Mouse (Mus musculus): ENCODE measurements around the gene Nbea. TPM values are rescaled to one million over a fixed set of nuclear protein-coding genes. Genes with fewer than 3 reads are reported as not detected.
A peak's percentile ranks its signal among the peaks of the same experiment; 100 is the strongest.

The Nbea gene
- polyA plus RNA-seq, 1 experiment from 2014 or later: 25.7 TPM

DNA sequence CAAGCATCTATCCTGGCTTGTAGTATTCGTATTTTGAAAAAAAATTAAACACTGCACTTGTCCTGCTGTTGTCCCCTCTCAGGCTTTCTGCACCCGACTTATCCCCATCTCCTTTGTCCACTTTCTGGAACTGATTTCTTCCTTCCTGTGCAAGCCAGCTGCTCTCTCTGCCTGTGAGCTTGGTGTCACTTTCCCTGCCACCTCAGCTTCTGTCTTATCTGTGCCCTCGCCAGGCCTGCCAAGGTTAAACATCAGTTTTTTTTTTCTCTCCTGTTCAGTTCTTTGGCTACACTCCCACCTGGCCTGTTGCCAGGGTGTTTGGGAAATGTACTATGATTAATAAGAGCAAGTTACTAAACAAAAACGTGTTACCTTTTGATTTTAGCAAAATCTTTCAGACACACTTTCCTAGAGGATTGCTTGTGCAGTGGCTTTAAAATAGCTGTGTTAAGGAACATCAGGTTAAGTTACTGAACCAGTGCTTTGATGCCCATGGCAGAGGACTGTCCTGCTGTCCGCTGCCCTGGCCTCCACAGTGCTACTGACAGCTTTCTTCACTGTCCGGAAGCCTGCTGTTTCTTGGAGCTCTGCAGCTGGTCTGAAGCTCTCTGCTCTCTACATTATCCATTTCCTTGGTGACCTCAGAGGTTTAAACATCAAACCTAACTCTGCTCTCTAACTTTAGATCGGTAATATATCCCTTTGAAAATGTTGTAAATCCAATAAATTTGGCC, 389.5 kb downstream of the Nbea start:
- DNase-seq (ENCODE audit: low spot score, missing footprints) (peak; percentile 85), ATAC-seq (ENCODE audit: low FRiP score) (no peak)
- Histone ChIP-seq H3K4me2 (no peak overlapping the region), H3K36me3 (ENCODE audit: control insufficient read depth, insufficient read depth, low read length) (no peaks in the 10 kb centered on the region), H3K9ac (ENCODE audit: low read length) (no peak overlapping the region), H3K4me1 (ENCODE audit: control insufficient read depth, insufficient read depth, low read length) (peaks cover 10% of the 10 kb centered on the region), H3K9me3 (ENCODE audit: control insufficient read depth, low read length) (no peaks in the 10 kb centered on the region), H3K27me3 (ENCODE audit: control insufficient read depth, insufficient read depth, low read length) (0 out of 2 replicates have a peak, but pooled peaks cover 2% of the 10 kb centered on the region), H3K4me3 (ENCODE audit: low read depth, low read length) (no peak overlapping the region), H3K27ac (ENCODE audit: low read depth, low read length) (no peak overlapping the region)
- 67% methylated on average over 7 of the region's 7 CpGs for WGBS

DNA sequence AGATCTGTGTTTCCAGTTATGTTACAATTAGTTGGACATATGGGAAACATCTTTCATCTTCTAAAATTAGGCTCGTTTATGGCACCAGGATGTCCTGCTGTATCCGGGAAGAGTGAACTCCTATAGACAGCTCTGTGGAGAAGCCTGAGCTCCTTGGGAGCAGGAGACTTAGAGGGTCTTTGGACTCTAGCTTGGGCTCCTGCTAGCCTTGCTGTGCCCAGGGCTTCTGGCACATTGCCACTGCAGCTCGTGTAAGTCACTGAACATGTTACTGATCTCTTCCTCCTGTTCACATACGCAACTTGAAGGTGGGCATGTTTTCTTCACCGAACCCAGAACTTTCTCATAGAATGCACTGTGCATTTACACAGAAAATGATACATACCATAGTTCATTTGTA, 391.2 kb downstream of the Nbea start:
- Histone ChIP-seq H3K9ac (ENCODE audit: low read length) (no peak overlapping the region), H3K4me2 (no peak overlapping the region), H3K9me3 (ENCODE audit: control insufficient read depth, low read length) (no peaks in the 10 kb centered on the region), H3K27me3 (ENCODE audit: control insufficient read depth, insufficient read depth, low read length) (0 out of 2 replicates have a peak, but pooled peaks cover 2% of the 10 kb centered on the region), H3K4me3 (ENCODE audit: low read depth, low read length) (no peak overlapping the region), H3K36me3 (ENCODE audit: control insufficient read depth, insufficient read depth, low read length) (no peaks in the 10 kb centered on the region), H3K27ac (ENCODE audit: low read depth, low read length) (no peak overlapping the region), H3K4me1 (ENCODE audit: control insufficient read depth, insufficient read depth, low read length) (peaks cover 18% of the 10 kb centered on the region)
- no peak for ATAC-seq (ENCODE audit: low FRiP score)
- DNase-seq (ENCODE audit: low spot score, missing footprints): no peak
- WGBS: 81% methylated on average over 5 of the region's 5 CpGs

DNA sequence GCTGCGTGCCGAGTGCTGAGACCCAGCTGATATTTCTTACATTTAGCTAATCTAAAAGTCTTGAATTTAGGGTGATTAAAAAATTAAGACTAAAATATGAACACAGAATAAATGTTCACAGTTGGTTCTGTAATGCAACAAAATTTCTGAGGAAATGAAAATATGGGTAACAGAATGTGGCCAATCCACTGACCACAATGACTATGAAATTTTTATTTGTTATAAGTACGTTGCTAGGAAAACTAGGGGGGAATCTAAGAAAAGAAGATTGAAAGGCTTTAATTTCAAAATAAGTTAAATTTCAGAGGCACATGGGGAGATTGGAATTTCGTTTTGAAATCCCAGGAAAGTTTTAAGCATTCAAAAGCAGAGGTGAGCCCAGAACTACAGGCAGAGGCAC, 392.9 kb downstream of the Nbea start:
- Histone ChIP-seq H3K36me3 (ENCODE audit: control insufficient read depth, insufficient read depth, low read length) (no peaks in the 10 kb centered on the region), H3K27me3 (ENCODE audit: control insufficient read depth, insufficient read depth, low read length) (peaks cover 4% of the 10 kb centered on the region; the same call in 1 of the 2 replicates), H3K4me3 (ENCODE audit: low read depth, low read length) (no peak overlapping the region), H3K4me1 (ENCODE audit: control insufficient read depth, insufficient read depth, low read length) (peaks cover 24% of the 10 kb centered on the region), H3K27ac (ENCODE audit: low read depth, low read length) (no peak overlapping the region), H3K9ac (ENCODE audit: low read length) (no peak overlapping the region), H3K4me2 (no peak overlapping the region), H3K9me3 (ENCODE audit: control insufficient read depth, low read length) (no peaks in the 10 kb centered on the region)
- no peak for DNase-seq (ENCODE audit: low spot score, missing footprints)
- WGBS: 80% methylated on average over 4 of the region's 4 CpGs
- ATAC-seq (ENCODE audit: low FRiP score): no peak

GRCm38 (mm10) chr3:55789856-55790255, 393.6 kb downstream of the Nbea start:
- Histone ChIP-seq H3K4me1 (ENCODE audit: control insufficient read depth, insufficient read depth, low read length) (peaks cover 24% of the 10 kb centered on the region), H3K9ac (ENCODE audit: low read length) (no peak overlapping the region), H3K27me3 (ENCODE audit: control insufficient read depth, insufficient read depth, low read length) (peaks cover 6% of the 10 kb centered on the region; the same call in 1 of the 2 replicates), H3K9me3 (ENCODE audit: control insufficient read depth, low read length) (no peaks in the 10 kb centered on the region), H3K36me3 (ENCODE audit: control insufficient read depth, insufficient read depth, low read length) (no peaks in the 10 kb centered on the region), H3K4me3 (ENCODE audit: low read depth, low read length) (no peak overlapping the region), H3K27ac (ENCODE audit: low read depth, low read length) (no peak overlapping the region), H3K4me2 (no peak overlapping the region)
- DNase-seq (ENCODE audit: low spot score, missing footprints): peak; percentile 88
- 15% methylated on average over 2 of the region's 2 CpGs for WGBS
- no peak for ATAC-seq (ENCODE audit: low FRiP score)

GRCm38 (mm10) chr3:55788621-55789201, 394.8 kb downstream of the Nbea start:
- Histone ChIP-seq H3K27me3 (ENCODE audit: control insufficient read depth, insufficient read depth, low read length) (peaks cover 7% of the 10 kb centered on the region), H3K27ac (ENCODE audit: low read depth, low read length) (no peak overlapping the region), H3K4me3 (ENCODE audit: low read depth, low read length) (no peak overlapping the region), H3K9me3 (ENCODE audit: control insufficient read depth, low read length) (no peaks in the 10 kb centered on the region), H3K36me3 (ENCODE audit: control insufficient read depth, insufficient read depth, low read length) (no peaks in the 10 kb centered on the region), H3K4me2 (no peak overlapping the region), H3K9ac (ENCODE audit: low read length) (no peak overlapping the region), H3K4me1 (ENCODE audit: control insufficient read depth, insufficient read depth, low read length) (peaks cover 25% of the 10 kb centered on the region)
- ATAC-seq (ENCODE audit: low FRiP score) (peak; percentile 51; the same call in 1 of the 2 replicates), DNase-seq (ENCODE audit: low spot score, missing footprints) (peak; percentile 91)
- 3% methylated on average over 5 of the region's 5 CpGs for WGBS

GRCm38 (mm10) chr3:55788214-55788586, 395.3 kb downstream of the Nbea start:
- no peaks in the 10 kb centered on the region for H3K36me3 ChIP-seq (ENCODE audit: control insufficient read depth, insufficient read depth, low read length)
- peak overlapping the region; percentile 43; the same call in 1 of the 2 replicates for H3K4me3 ChIP-seq (ENCODE audit: low read depth, low read length)
- H3K4me1 ChIP-seq (ENCODE audit: control insufficient read depth, insufficient read depth, low read length): peaks cover 29% of the 10 kb centered on the region
- H3K27me3 ChIP-seq (ENCODE audit: control insufficient read depth, insufficient read depth, low read length): peaks cover 9% of the 10 kb centered on the region
- 4% methylated on average over 4 of the region's 4 CpGs for WGBS
- H3K9ac ChIP-seq (ENCODE audit: low read length): no peak overlapping the region
- ATAC-seq (ENCODE audit: low FRiP score): no peak
- DNase-seq (ENCODE audit: low spot score, missing footprints): no peak
- peak overlapping the region; percentile 92; the same call in 1 of the 2 replicates for H3K27ac ChIP-seq (ENCODE audit: low read depth, low read length)
- peak overlapping the region; percentile 64 for H3K4me2 ChIP-seq
- H3K9me3 ChIP-seq (ENCODE audit: control insufficient read depth, low read length): no peaks in the 10 kb centered on the region

DNA sequence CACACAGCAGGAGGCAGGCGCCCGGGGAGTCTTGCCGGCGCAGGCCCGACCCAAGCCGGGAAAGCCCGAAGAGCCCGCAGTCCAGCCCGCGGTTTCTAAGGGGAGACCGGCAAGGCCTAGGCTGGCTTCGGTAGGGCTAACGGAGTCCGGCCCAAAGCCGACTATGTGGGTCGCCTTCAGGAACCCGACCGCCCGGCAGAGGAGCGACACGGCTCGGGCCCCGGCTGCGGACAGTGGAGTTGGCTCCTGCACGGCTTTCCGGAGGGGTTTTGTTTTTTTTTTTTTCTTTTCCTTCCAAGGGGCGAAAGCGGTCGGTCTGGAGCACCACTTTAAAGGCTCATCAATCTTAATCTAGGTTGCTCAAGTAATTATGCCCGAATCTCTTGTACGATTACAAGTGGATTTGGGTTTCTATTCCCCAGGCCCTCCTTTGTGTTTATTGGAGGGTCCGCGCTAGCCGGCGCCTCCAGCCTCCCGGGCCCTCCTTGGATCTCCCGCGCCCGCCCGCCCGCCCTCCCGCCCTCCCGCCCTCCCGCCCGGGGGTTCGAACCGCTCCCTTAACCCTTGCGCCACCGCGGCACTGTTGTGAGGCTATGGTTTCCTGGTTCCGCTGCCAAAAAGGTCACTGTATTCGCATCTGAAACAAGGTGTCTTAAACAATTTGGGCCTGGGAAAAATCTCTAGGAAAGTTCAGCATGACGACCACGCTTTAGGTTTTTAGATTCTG, 395.9 kb downstream of the Nbea start:
- DNase-seq (ENCODE audit: low spot score, missing footprints) (peak; percentile 96), ATAC-seq (ENCODE audit: low FRiP score) (peak; percentile 79)
- H3K9ac ChIP-seq (ENCODE audit: low read length): peak overlapping the region; percentile 85
- no peaks in the 10 kb centered on the region for H3K9me3 ChIP-seq (ENCODE audit: control insufficient read depth, low read length)
- H3K4me1 ChIP-seq (ENCODE audit: control insufficient read depth, insufficient read depth, low read length): peaks cover 31% of the 10 kb centered on the region
- peak overlapping the region; percentile 64 for H3K4me2 ChIP-seq
- H3K27me3 ChIP-seq (ENCODE audit: control insufficient read depth, insufficient read depth, low read length): peaks cover 9% of the 10 kb centered on the region
- no peaks in the 10 kb centered on the region for H3K36me3 ChIP-seq (ENCODE audit: control insufficient read depth, insufficient read depth, low read length)
- peak overlapping the region; percentile 92 for H3K27ac ChIP-seq (ENCODE audit: low read depth, low read length)
- under 1% methylated on average over 54 of the region's 54 CpGs for WGBS
- H3K4me3 ChIP-seq (ENCODE audit: low read depth, low read length): peak overlapping the region; percentile 43

DNA sequence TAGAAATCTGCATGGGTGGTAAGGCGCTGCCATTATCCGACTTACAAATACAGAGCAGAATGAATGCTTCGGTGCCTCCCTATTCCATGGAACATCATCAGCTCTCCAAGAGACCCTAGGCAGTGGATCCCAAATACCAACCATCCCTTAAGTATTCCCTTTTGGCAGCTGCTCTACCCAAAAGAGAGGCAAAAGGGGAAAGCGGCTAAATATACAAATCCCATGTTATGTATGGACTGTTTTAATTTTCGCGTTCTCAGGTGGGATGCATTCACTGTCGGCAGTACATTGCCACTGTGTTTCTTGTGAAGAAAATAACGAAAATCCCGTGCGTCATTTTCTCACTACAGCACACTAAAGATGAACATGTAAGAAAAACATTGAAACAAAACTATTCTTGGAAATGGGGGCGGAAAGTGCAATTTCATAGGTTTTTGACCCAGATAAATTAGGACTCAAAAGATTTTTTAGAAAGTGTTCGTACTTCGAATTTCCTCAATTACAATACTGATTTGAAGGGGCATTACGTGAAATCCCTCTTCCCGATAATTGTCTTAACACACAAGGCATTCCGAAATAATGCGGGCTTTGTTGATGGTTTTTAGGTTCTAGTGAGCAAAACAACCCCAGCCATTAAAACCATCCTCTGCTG, 396.5 kb downstream of the Nbea start:
- peak overlapping the region; percentile 64 for H3K4me2 ChIP-seq
- peaks cover 12% of the 10 kb centered on the region for H3K27me3 ChIP-seq (ENCODE audit: control insufficient read depth, insufficient read depth, low read length)
- H3K9ac ChIP-seq (ENCODE audit: low read length): peak overlapping the region; percentile 85
- peak overlapping the region; percentile 43 for H3K4me3 ChIP-seq (ENCODE audit: low read depth, low read length)
- H3K27ac ChIP-seq (ENCODE audit: low read depth, low read length): peak overlapping the region; percentile 92
- H3K4me1 ChIP-seq (ENCODE audit: control insufficient read depth, insufficient read depth, low read length): peaks cover 31% of the 10 kb centered on the region
- no peaks in the 10 kb centered on the region for H3K9me3 ChIP-seq (ENCODE audit: control insufficient read depth, low read length)
- 2% methylated on average over 17 of the region's 17 CpGs for WGBS
- no peak for DNase-seq (ENCODE audit: low spot score, missing footprints)
- no peaks in the 10 kb centered on the region for H3K36me3 ChIP-seq (ENCODE audit: control insufficient read depth, insufficient read depth, low read length)
- ATAC-seq (ENCODE audit: low FRiP score): no peak

All from midbrain, embryonic 11.5 days (tissue).